Mouse (Mus musculus) skeletal muscle tissue, adult 2 months (tissue): ENCODE results near the gene Slc25a4.

Experiments
- DNase-seq: peaks from one replicate; pipeline ENCODE4 v3.0.0-alpha.2; 2012; ENCODE audit warnings: low read depth, low spot score

Slc25a4 gene

DNA sequence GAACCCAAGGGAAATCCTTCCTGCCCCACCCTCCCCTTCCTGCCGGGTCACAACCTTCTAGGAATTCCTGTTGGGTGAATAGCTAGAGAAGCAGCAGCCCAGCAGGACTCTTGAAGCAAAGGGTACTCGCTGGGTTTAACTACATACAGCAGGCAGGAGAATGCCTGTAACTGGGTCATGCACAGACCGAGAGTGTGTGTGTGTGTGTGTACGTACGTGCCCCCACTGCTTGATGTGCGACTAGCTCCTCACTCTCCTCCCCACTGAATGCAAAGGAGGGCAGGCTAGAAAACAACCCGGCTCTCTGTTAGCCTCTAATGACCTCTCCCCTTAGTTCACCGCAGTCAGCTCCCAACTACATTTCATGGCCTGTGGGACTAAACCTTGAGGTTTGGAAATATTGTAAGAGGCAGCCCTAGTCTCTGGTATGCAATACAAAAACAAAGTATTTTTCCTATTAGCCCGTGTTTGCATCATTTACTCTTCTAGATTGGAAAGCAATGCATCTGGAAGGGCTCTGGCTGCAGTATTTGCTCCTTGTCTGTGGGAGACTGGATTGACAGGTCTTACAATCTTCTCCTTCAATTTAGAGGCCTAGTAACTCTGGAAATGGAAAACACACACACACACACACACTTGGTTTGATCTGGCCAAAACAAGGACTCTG is 6.0 kb downstream of the Slc25a4 start:
- DNase-seq: no peak

DNA sequence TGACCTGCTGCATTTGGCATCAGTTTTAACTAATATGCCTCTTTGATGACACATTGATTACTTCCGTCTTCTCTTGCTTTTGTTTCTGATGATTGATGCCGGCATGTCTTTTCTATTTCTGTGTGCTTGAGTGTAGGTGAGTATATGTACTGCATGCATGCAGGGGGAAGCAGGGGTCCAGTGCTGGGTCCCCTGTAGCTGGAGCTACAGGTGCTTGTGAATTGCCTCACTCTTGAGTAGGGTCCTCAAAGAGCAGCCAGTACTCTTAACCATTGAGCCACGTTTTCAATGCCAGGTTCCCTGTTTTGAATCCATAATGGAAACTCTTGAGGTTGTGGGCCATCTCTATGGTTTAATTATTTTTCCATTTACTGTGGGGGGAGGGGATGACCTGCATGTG is 6.8 kb downstream of the Slc25a4 start:
- no peak for DNase-seq

DNA sequence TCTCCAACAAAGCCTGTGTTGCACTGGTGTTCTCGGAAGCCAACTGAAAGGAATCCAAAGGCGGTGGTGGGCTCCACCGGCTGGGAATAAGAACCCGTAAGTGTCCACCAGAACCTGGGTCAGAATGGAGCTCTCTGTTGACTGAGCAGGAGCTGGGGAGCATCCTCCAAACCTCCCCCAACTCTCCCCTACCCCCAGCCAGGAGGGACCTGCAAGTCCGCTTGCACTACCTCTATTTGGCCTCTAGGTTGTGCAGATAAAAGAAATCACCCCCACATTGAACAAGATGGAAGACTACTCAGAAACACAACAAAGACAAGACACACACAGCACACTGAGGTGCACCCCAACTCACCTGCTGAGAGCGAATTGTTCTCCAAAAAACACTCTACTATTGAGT is 8.7 kb downstream of the Slc25a4 start:
- DNase-seq: no peak

DNA sequence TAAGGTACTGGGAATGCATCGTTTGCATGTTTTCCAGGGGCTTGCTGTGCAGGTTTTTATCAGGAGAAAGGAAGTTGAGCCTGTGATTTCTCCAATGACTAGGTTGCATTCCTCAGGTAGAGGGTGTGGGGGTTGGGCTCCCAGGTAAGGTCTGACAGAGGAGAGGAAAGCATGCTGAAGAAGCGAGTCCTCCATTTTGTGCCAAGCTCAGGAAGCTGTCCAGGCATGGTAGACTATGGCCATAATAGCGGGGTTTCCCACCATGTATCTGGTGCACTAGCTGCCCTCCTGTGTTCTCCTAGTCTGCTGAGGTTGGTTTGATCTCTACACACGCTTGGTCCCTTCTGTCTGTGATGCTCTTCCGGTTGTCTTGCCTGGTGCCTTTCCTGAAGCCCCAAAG is 13.4 kb downstream of the Slc25a4 start:
- DNase-seq: no peak

DNA sequence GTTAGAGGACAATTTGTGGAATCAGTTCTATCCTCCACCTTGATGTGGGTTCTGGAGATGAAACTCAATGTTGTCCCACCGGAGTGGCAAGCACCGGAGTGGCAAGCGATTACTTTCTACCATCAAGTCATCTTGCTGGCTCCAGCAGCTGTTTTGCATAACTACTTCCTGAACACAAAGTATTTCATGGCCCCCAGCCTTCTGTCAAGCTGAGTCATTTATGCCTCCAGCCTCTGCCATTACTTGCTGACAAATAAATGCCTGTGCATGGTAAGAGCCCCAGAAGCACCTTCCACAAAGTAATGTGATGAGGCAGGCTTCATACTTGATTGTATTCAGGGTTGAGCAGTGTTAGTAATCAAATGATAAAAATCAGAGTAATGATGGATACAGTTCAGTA is 14.2 kb downstream of the Slc25a4 start:
- DNase-seq: no peak

DNA sequence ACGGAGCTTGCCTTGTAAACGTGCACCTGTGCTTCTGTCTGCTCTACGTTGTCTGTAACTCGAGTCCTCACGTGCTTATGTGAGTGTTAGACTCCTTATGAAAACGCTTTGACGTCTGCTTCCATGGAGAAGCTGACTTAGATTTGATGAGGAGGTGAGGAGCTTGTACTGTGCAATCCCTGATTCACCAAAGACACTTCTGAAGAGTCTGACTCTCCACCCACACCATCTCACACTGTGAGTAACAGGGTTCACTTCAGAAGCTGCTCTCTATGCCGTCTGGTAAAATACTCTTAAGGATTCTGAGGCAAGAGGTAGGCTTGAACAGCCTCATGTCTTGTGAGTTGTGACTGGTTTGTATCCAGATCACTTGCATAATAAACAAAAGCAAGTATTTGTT is 18.0 kb downstream of the Slc25a4 start:
- DNase-seq: no peak

DNA sequence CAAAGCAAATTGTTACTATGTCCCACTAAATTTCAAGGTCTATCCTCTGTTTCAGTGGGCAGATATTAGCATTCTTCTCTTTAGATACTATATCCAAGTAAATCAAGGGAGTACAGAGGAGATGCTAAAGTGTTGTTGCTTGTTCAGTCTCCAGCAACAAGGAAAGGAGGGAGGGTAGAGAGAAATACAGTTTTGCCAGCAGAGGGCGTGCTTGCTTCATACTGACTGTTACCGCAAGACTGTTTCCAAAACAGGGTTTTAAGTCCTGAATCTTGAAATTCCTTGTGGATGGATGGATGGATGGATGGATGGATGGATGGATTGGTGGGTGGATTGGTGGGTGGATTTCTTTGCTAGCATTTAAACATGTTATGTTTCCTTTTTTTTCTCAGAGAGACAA is 25.7 kb downstream of the Slc25a4 start:
- no peak for DNase-seq

DNA sequence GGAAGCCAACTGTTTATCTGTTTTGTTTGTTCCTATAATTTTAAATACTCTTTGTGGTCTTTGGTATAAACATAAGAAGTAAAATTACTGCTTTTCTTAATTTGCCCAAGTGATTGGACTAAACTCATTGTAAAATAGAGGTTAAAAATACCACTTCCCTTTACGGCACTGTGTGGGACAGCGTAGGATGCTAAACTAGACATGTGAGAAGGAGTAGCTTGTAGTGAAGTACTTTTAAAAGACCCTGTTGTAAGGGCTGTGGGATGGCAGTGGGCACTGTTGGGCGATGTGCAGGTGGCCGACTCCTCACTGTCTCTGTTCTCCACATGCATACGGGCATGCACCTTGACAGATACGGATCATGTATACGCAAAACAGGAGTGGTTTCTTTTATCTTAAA is 30.9 kb downstream of the Slc25a4 start:
- no peak for DNase-seq

DNA sequence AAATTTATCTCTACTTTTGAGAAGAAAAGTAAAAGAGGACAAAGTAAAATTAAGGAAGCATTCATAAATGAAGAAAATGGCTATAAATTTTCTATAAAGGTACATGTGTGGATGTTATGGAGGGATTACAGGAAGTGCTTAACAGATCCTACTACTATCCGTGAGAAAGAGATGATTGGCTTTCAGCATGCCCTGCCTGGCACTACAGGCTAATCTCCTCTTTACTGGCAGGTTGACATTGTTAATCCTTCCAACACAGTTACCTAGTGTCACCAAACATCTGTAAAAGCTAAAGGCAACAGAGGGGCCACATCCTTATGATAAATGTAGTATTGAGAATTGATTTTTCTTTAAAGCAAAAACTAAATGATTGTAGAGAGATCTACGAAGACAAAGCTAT is 37.4 kb downstream of the Slc25a4 start:
- no peak for DNase-seq

DNA sequence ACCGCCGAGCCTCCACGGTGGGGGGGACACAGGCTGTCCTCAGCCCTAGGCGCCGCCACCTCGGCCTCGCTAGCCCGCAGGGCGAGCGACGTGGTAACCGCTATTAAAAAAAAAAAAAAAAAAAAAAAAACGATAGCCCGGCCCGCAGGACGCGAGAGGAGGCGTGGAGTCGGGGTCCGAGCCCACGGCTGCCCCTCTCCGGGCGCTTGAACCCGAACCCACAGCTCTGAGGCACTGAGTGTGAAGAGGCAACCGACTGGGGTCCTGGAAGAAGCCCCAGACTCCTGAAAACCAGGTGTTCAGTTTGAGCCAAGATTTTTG is 47.3 kb downstream of the Slc25a4 start:
- no peak for DNase-seq

DNA sequence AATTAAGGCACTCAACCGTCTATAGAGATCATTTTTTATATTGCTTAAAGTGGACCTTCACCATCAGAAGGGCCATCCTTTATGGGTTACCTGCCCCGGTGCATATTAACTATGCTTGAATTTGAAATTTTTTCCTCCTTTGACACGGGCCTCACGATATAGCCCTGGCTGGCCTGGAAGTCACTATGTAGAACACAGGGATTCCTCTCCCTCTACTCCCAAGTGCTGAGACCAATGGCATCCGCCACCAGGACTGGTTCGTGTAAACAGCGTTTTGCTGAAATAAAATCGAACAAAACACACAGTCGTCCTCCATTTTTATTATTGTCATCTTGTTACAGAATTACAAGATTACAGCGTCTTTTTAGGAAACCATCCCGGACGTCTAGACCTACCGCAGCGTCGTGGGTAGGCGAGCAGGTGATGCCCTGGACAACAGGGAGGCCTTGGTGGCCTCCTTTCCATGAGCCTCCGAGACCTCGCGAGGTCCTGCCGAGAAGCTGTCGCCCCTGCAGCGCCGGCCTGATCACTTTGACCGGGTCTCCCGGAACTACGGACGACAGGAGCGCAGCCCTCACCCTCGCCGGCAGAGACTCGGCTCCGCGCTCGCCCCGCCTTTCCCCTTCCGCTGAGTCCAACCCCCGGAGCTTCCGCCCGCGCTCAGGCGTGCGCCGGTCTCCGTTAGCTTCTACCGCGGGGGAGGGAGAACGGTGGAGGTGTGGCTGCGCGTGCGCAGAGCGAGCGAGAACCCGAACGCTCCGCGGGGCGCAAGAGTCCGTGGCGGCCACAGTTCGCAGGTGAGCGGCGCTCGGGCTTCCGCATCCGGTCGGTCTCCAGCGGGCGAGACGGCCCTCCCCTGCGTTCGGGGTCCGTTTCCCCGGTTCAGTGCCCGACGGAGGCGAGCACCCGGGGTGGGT is 47.9 kb downstream of the Slc25a4 start:
- DNase-seq: peak; percentile 96
